Comparison of ENCODE assay signal across 8 mouse cellular contexts in genomic region chr8:94916960-94917324, GRCm38 (mm10). TPM values are rescaled to one million over a fixed set of nuclear protein-coding genes. Genes with fewer than 3 reads are reported as not detected.
DNase-seq lines count a peak whose midpoint lies in the region; ATAC-seq and TF ChIP-seq lines count a peak whose summit lies in the region.

No protein-coding gene starts in this region.

- no peaks in the 10 kb centered on the region for H3K79me2 ChIP-seq in CH12.LX (replicated peaks; ENCODE audit: control insufficient read depth, extremely low read depth, insufficient read depth, poor library complexity, severe bottlenecking)

- no peak overlapping the region for H3K27ac ChIP-seq in heart, embryonic 11.5 days (ENCODE audit: low read depth, low read length)
- no peak overlapping the region for H3K27ac ChIP-seq in CH12.LX (ENCODE audit: insufficient read depth, low read depth)
- H3K27ac ChIP-seq in forebrain, embryonic 14.5 days (ENCODE audit: low read depth, low read length), result no peak overlapping the region
- no peak overlapping the region for H3K27ac ChIP-seq in liver, embryonic 15.5 days (replicated peaks)

- DNase-seq in heart, postnatal 4 days, result no peak
- DNase-seq in CH12.LX (ENCODE audit: extremely low read depth), result no peak
- no peak for DNase-seq in forebrain, embryonic 14.5 days (ENCODE audit: low spot score)
- DNase-seq in adrenal gland, postnatal 4 days (ENCODE audit: low spot score in 2 of 2), result no peak
- no peak for DNase-seq in cerebellum, postnatal 36 days
- DNase-seq in cerebellum, adult 11-12 months, result no peak

- H3K4me1 ChIP-seq in heart, embryonic 11.5 days (ENCODE audit: control insufficient read depth, insufficient read depth, low read length), result peaks cover 51% of the 10 kb centered on the region
- peaks cover 12 to 35% of the 10 kb centered on the region in 2 experiments for H3K4me1 ChIP-seq in CH12.LX (ENCODE audit: control insufficient read depth in 1 of 2, insufficient read depth in 2 of 2)
- peaks cover 29% of the 10 kb centered on the region for H3K4me1 ChIP-seq in forebrain, embryonic 14.5 days (ENCODE audit: control insufficient read depth, insufficient read depth, low read length)
- H3K4me1 ChIP-seq in liver, embryonic 15.5 days (replicated peaks), result peaks cover 48% of the 10 kb centered on the region

- peaks cover 8% of the 10 kb centered on the region; the same call in 1 of the 2 replicates for H3K36me3 ChIP-seq in heart, embryonic 11.5 days (ENCODE audit: control insufficient read depth, insufficient read depth, low read length)
- peaks cover 10 to 15% of the 10 kb centered on the region in 2 experiments for H3K36me3 ChIP-seq in CH12.LX (replicated peaks in 1 of 2; ENCODE audit: control insufficient read depth in 1 of 2, insufficient read depth in 1 of 2, low read length in 1 of 2)
- no peaks in the 10 kb centered on the region for H3K36me3 ChIP-seq in forebrain, embryonic 14.5 days (ENCODE audit: control insufficient read depth, insufficient read depth, low read length)
- no peaks in the 10 kb centered on the region for H3K36me3 ChIP-seq in liver, embryonic 15.5 days (replicated peaks)

- no peak for TF ChIP-seq EP300 in CH12.LX (IDR thresholded peaks at IDR 0.05; ENCODE audit: low read length)

- no peak for TF ChIP-seq POLR2A in CH12.LX (IDR thresholded peaks at IDR 0.05; ENCODE audit: low read depth, low read length)

- peak overlapping the region; percentile 87 for H3K4me2 ChIP-seq in heart, embryonic 11.5 days
- peak overlapping the region; percentile 53 for H3K4me2 ChIP-seq in CH12.LX (ENCODE audit: insufficient read depth, low read depth, poor library complexity, severe bottlenecking)
- peak overlapping the region; percentile 79 for H3K4me2 ChIP-seq in forebrain, embryonic 14.5 days (ENCODE audit: low read length)
- peak overlapping the region; percentile 96 for H3K4me2 ChIP-seq in liver, embryonic 15.5 days

- H3K27me3 ChIP-seq in heart, embryonic 11.5 days (ENCODE audit: control insufficient read depth, insufficient read depth, low read length), result peaks cover 9% of the 10 kb centered on the region
- peaks cover 1% of the 10 kb centered on the region for H3K27me3 ChIP-seq in CH12.LX (replicated peaks)
- peaks cover 7% of the 10 kb centered on the region; the same call in 1 of the 2 replicates for H3K27me3 ChIP-seq in forebrain, embryonic 14.5 days (replicated peaks; ENCODE audit: control insufficient read depth, insufficient read depth, low read length)
- peaks cover 77% of the 10 kb centered on the region for H3K27me3 ChIP-seq in liver, embryonic 15.5 days

- dilution Hi-C loops in CH12.LX (cut with MboI; ENCODE audit: extremely low pct_ligation_motif_present, extremely low pct_unique_long_range_greater_than_20kb, low sequenced_read_pairs), result no loop called here

- peak overlapping the region; percentile 92 for H3K9ac ChIP-seq in heart, embryonic 11.5 days (ENCODE audit: low read depth, low read length)
- peak overlapping the region; percentile 18; the same call in 1 of the 2 replicates for H3K9ac ChIP-seq in CH12.LX (ENCODE audit: insufficient read depth, low read depth)
- H3K9ac ChIP-seq in forebrain, embryonic 14.5 days (ENCODE audit: low read length), result peak overlapping the region; percentile 57
- H3K9ac ChIP-seq in liver, embryonic 15.5 days, result peak overlapping the region; percentile 49; the same call in 1 of the 2 replicates

- no peak for TF ChIP-seq RAD21 in CH12.LX (IDR thresholded peaks at IDR 0.05; ENCODE audit: low read depth, low read length)

- no peaks in the 10 kb centered on the region for H3K9me3 ChIP-seq in heart, embryonic 11.5 days (replicated peaks; ENCODE audit: control insufficient read depth, low read length)
- peaks cover 7% of the 10 kb centered on the region for H3K9me3 ChIP-seq in CH12.LX (replicated peaks; ENCODE audit: low read length)
- H3K9me3 ChIP-seq in forebrain, embryonic 14.5 days (replicated peaks; ENCODE audit: control insufficient read depth, low read length), result no peaks in the 10 kb centered on the region
- H3K9me3 ChIP-seq in liver, embryonic 15.5 days (replicated peaks), result no peaks in the 10 kb centered on the region

- in situ Hi-C loops in CH12.LX (cut with MboI; ENCODE audit: low pct_ligation_motif_present, low pct_unique_long_range_greater_than_20kb, low sequenced_read_pairs), result no loop called here

- TF ChIP-seq CTCF in CH12.LX (conservative IDR thresholded peaks at IDR 0.05 in 1 of 2, IDR thresholded peaks at IDR 0.05 in 1 of 2; ENCODE audit: low read depth in 2 of 2, low read length in 2 of 2), result no peak

- ATAC-seq in heart, embryonic 11.5 days (replicated peaks; ENCODE audit: insufficient number of reproducible peaks, low FRiP score, low TSS enrichment), result no peak
- ATAC-seq in forebrain, embryonic 14.5 days, result no peak
- no peak; the same call in 1 of the 2 replicates for ATAC-seq in liver, embryonic 15.5 days (ENCODE audit: insufficient read depth)

- peak overlapping the region; percentile 91 for H3K4me3 ChIP-seq in heart, embryonic 11.5 days (ENCODE audit: low read depth, low read length)
- peak overlapping the region; percentile 44 to 62 (median 59) for H3K4me3 ChIP-seq in CH12.LX (replicated peaks in 1 of 3; ENCODE audit: low read depth in 2 of 3, low read length in 2 of 3, poor library complexity in 1 of 3)
- peak overlapping the region; percentile 42 for H3K4me3 ChIP-seq in forebrain, embryonic 14.5 days (ENCODE audit: low read depth, low read length)
- peak overlapping the region; percentile 65 for H3K4me3 ChIP-seq in liver, embryonic 15.5 days (replicated peaks)

- 8% methylated on average over 10 of the region's 10 CpGs for WGBS in heart, embryonic 11.5 days (ENCODE audit: insufficient replicate concordance)
- 5% methylated on average over 10 of the region's 10 CpGs for WGBS in forebrain, embryonic 14.5 days
- 5% methylated on average over 10 of the region's 10 CpGs for WGBS in liver, embryonic 15.5 days (ENCODE audit: insufficient replicate concordance)

TF ChIP-seq in CH12.LX, 34 proteins besides CTCF, POLR2A, EP300 and RAD21 (continues in another document):
- no peak for TF ChIP-seq ETS1 (conservative IDR thresholded peaks at IDR 0.05; ENCODE audit: low read depth, low read length)
- TF ChIP-seq TCF12 (IDR thresholded peaks at IDR 0.05; ENCODE audit: low read depth, low read length), result no peak
- TF ChIP-seq NRF1 (IDR thresholded peaks at IDR 0.05; ENCODE audit: low read depth, low read length), result no peak
- no peak for TF ChIP-seq MYC (IDR thresholded peaks at IDR 0.05; ENCODE audit: low read depth, low read length)
- no peak for TF ChIP-seq MXI1 (IDR thresholded peaks at IDR 0.05; ENCODE audit: low read depth, low read length)
- TF ChIP-seq MAFK (IDR thresholded peaks at IDR 0.05; ENCODE audit: insufficient replicate concordance, low read length), result no peak
- TF ChIP-seq GABPA (IDR thresholded peaks at IDR 0.05; ENCODE audit: insufficient replicate concordance, low read depth, low read length), result no peak

RNA-seq across cellular contexts. Expression of gene Ccdc102a, which starts 1.0 kb away (rescaled TPM):
- polyA plus RNA-seq in heart, embryonic 11.5 days (2014; fragmentation: Nextera tagmentation; extraction: Ambion mirVana), result 22.8 and 24.8 TPM in 2 replicates
- 10 to 100 TPM; 18.1 to 19.4 TPM for total RNA-seq in heart, postnatal 4 days (2021)
- total RNA-seq in CH12.LX (2012; rRNA removed) (5.8 and 5.9 TPM in 2 replicates), CH12.LX (2014; rRNA removed) (2.1 and 2.5 TPM in 2 replicates)
- polyA plus RNA-seq in CH12.LX (2012; ENCODE audit: insufficient read length, low read depth), result 2.8 and 4.5 TPM in 2 replicates
- 6.9 and 7.9 TPM in 2 replicates for polyA plus RNA-seq in forebrain, embryonic 14.5 days (2014; fragmentation: Nextera tagmentation; extraction: Ambion mirVana)
- 2.3 TPM in 2 replicates for polyA plus RNA-seq in liver, embryonic 15.5 days (2015; fragmentation: Nextera tagmentation; extraction: Ambion mirVana)
- total RNA-seq in adrenal gland, postnatal 4 days (2021), result 10 to 100 TPM; 13.3 to 14.0 TPM

RNA-seq across cellular contexts. Expression of gene Adgrg5, which starts 6.6 kb away (rescaled TPM):
- 0.10 and 0.47 TPM in 2 replicates for polyA plus RNA-seq in heart, embryonic 11.5 days (2014; fragmentation: Nextera tagmentation; extraction: Ambion mirVana)
- total RNA-seq in heart, postnatal 4 days (2021), result under 1 TPM; 0.12 to 0.50 TPM
- 0.81 and 1.0 TPM in 2 replicates for total RNA-seq in CH12.LX (2012; rRNA removed)
- 5.2 and 6.9 TPM in 2 replicates for total RNA-seq in CH12.LX (2014; rRNA removed)
- 9.2 and 10.0 TPM in 2 replicates for polyA plus RNA-seq in CH12.LX (2012; ENCODE audit: insufficient read length, low read depth)
- not detected in 2 replicates for polyA plus RNA-seq in forebrain, embryonic 14.5 days (2014; fragmentation: Nextera tagmentation; extraction: Ambion mirVana)
- 0.25 TPM in 2 replicates for polyA plus RNA-seq in liver, embryonic 15.5 days (2015; fragmentation: Nextera tagmentation; extraction: Ambion mirVana)
- under 1 TPM; 0.28 to 0.42 TPM for total RNA-seq in adrenal gland, postnatal 4 days (2021)

RNA-seq across cellular contexts. Expression of gene Dok4, which starts 40.8 kb away (rescaled TPM):
- 46.2 and 57.7 TPM in 2 replicates for polyA plus RNA-seq in heart, embryonic 11.5 days (2014; fragmentation: Nextera tagmentation; extraction: Ambion mirVana)
- 10 to 100 TPM; 34.2 to 39.5 TPM for total RNA-seq in heart, postnatal 4 days (2021)
- total RNA-seq in CH12.LX (2012; rRNA removed) (1.8 and 2.3 TPM in 2 replicates), CH12.LX (2014; rRNA removed) (1.6 and 2.3 TPM in 2 replicates)
- polyA plus RNA-seq in CH12.LX (2012; ENCODE audit: insufficient read length, low read depth), result 1.7 and 1.9 TPM in 2 replicates
- 42.6 and 54.7 TPM in 2 replicates for polyA plus RNA-seq in forebrain, embryonic 14.5 days (2014; fragmentation: Nextera tagmentation; extraction: Ambion mirVana)
- 11.0 and 12.9 TPM in 2 replicates for polyA plus RNA-seq in liver, embryonic 15.5 days (2015; fragmentation: Nextera tagmentation; extraction: Ambion mirVana)
- 10 to 100 TPM; 21.5 to 24.9 TPM for total RNA-seq in adrenal gland, postnatal 4 days (2021)

RNA-seq across cellular contexts. Expression of gene Adgrg1, which starts 57.6 kb away (rescaled TPM):
- 6.4 and 7.5 TPM in 2 replicates for polyA plus RNA-seq in heart, embryonic 11.5 days (2014; fragmentation: Nextera tagmentation; extraction: Ambion mirVana)
- total RNA-seq in heart, postnatal 4 days (2021), result 10 to 100 TPM; 22.7 to 25.6 TPM
- total RNA-seq in CH12.LX (2012; rRNA removed), result 0.34 and 0.42 TPM in 2 replicates
- 1.1 and 1.2 TPM in 2 replicates for total RNA-seq in CH12.LX (2014; rRNA removed)
- polyA plus RNA-seq in CH12.LX (2012; ENCODE audit: insufficient read length, low read depth), result 2.0 and 2.5 TPM in 2 replicates
- 145 and 157 TPM in 2 replicates for polyA plus RNA-seq in forebrain, embryonic 14.5 days (2014; fragmentation: Nextera tagmentation; extraction: Ambion mirVana)
- polyA plus RNA-seq in liver, embryonic 15.5 days (2015; fragmentation: Nextera tagmentation; extraction: Ambion mirVana), result 45.2 and 46.1 TPM in 2 replicates
- total RNA-seq in adrenal gland, postnatal 4 days (2021), result 10 to 100 TPM; 38.3 to 62.3 TPM

RNA-seq across cellular contexts. Expression of gene Polr2c, which starts 59.7 kb away (rescaled TPM):
- 141 and 143 TPM in 2 replicates for polyA plus RNA-seq in heart, embryonic 11.5 days (2014; fragmentation: Nextera tagmentation; extraction: Ambion mirVana)
- total RNA-seq in heart, postnatal 4 days (2021), result 10 to 100 TPM; 63.3 to 74.8 TPM
- total RNA-seq in CH12.LX (2012; rRNA removed) (93.2 and 102 TPM in 2 replicates), CH12.LX (2014; rRNA removed) (120 and 130 TPM in 2 replicates)
- polyA plus RNA-seq in CH12.LX (2012; ENCODE audit: insufficient read length, low read depth), result 134 and 141 TPM in 2 replicates
- polyA plus RNA-seq in forebrain, embryonic 14.5 days (2014; fragmentation: Nextera tagmentation; extraction: Ambion mirVana), result 163 and 174 TPM in 2 replicates
- polyA plus RNA-seq in liver, embryonic 15.5 days (2015; fragmentation: Nextera tagmentation; extraction: Ambion mirVana), result 70.5 and 74.1 TPM in 2 replicates
- 10 to 100 TPM; 61.4 to 65.6 TPM for total RNA-seq in adrenal gland, postnatal 4 days (2021)

Comparison
In these comparisons a context has a peak if more than half of its experiments do, and no peak if none do; other contexts are left out.
1. H3K9ac ChIP-seq: peak in every context shown above with its lines; median percentile 92 in heart, embryonic 11.5 days; 57 in forebrain, embryonic 14.5 days; 49 in liver, embryonic 15.5 days; 18 in CH12.LX.